Mouse (Mus musculus) heart, embryonic 15.5 days (tissue): ENCODE data around the gene Ahcy. TPM values are rescaled to one million over a fixed set of nuclear protein-coding genes. Genes with fewer than 3 reads are reported as not detected.
"Not testable (repeated sequence)": the region's sequence is repeated elsewhere in the genome, so short reads cannot be mapped to it uniquely, and the experiment has no call there.

Experiments used
- ATAC-seq: fragments of 200-750 bp; cut with Nextera tagmentation; replicated peaks from 2 replicates; pipeline ENCODE4 v1.8.0; 2017; ENCODE audit warnings: low read depth, moderate TSS enrichment; ENCODE audit not compliant: insufficient number of reproducible peaks, insufficient read depth, low FRiP score
- H3K27ac ChIP-seq: fragments of 300-500 bp; sonication (generic); 2 replicates; pipeline ENCODE4 v1.5.1; 2015; ENCODE audit warnings: mild to moderate bottlenecking, inconsistent platforms
- H3K27me3 ChIP-seq: fragments of 300-500 bp; sonication (generic); 2 replicates; pipeline ENCODE4 v1.6.1; 2015; ENCODE audit warnings: inconsistent platforms
- H3K36me3 ChIP-seq: fragments of 300-500 bp; sonication (generic); 2 replicates; pipeline ENCODE4 v1.6.1; 2015; ENCODE audit warnings: mild to moderate bottlenecking, inconsistent platforms
- H3K4me1 ChIP-seq: fragments of 300-500 bp; sonication (generic); replicated peaks from 2 replicates; pipeline ENCODE4 v1.6.1; 2015; ENCODE audit warnings: inconsistent platforms
- H3K4me2 ChIP-seq: fragments of 300-500 bp; sonication (generic); 2 replicates; pipeline ENCODE4 v1.6.1; 2015; ENCODE audit warnings: inconsistent platforms, mild to moderate bottlenecking, moderate library complexity
- H3K4me3 ChIP-seq: fragments of 300-500 bp; sonication (generic); 2 replicates; pipeline ENCODE4 v1.5.1; 2015; ENCODE audit warnings: mild to moderate bottlenecking, inconsistent platforms
- H3K9ac ChIP-seq: fragments of 300-500 bp; sonication (generic); 2 replicates; pipeline ENCODE4 v1.6.1; 2015; ENCODE audit warnings: mild to moderate bottlenecking, inconsistent platforms
- H3K9me3 ChIP-seq: fragments of 300-500 bp; sonication (generic); replicated peaks from 2 replicates; pipeline ENCODE4 v1.6.1; 2016; ENCODE audit warnings: inconsistent platforms
- WGBS: fragments of 180-500 bp; shearing (Covaris S2); methylation state at CpG from one replicate; pipeline ENCODE4 v1.1.7; 2015; ENCODE audit warnings: mixed read lengths; 5-methylcytosine and 5-hydroxymethylcytosine counted together
- polyA plus RNA-seq: library from polyadenylated mRNA; unstranded; fragments of >200 nt; fragmentation: Nextera tagmentation; extraction: Ambion mirVana; gene quantifications from 2 replicates; pipeline ENCODE4 v1.2.1, GENCODE M21; 2015

The Ahcy gene
- polyA plus RNA-seq, 1 experiment from 2014 or later = 36.9 TPM

DNA sequence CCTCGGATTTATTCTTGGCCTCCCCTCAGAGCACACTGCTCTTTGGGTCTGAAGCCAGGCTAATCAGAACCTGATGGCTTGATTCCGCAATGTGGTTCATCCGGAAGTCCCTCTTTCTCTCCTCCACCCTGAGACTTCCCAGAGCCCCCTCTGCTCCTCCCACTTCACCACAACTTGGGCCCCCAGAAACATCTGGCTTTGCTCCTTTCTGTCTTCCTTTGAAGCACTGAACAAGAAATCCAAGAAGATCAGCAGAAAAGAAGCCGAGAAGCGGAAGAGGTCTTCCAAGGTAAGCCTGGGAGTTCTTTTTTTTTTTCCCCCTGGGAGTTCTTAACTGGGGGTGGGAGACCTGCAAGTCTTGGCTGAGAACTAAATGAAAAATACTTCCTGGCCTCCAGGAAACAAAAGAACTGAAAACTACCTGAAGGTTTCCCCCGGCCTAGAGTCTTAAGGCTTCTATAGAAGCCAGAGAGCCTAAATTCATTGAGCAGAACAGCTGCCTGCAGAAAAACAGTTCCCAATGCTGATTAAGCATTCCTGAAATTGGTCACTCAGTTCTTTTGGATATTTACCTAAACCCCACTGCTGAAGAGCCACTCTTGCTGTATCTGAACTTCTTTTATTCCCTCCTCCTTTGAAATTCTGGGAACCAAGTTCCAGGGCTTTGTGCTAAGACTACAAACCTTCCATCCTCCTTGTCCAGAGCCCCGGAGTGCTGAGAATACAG is 26.7 kb downstream of the Ahcy start:
- Histone ChIP-seq H3K27ac (no peak overlapping the region), H3K9ac (no peak overlapping the region)
- 51% methylated on average over 7 of the region's 7 CpGs for WGBS

DNA sequence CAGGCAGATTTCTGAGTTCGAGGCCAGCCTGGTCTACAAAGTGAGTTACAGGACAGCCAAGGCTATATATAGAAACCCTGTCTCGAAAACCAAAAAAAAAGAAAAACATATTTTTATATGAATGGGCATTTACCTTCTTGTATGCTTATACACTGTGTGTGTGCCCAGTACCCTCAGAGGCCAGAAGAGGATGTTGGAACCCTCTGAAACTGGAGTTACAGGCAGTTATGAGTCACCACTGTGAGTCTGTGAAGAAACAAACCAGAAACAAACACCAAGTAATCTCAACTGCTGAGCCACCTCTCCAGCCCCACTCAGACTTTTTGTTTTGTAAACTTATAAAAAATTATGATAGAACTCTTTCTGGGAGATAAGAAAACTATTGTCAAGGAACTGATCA is 27.5 kb downstream of the Ahcy start:
- H3K27me3 ChIP-seq = no peaks in the 10 kb centered on the region
- no peak overlapping the region for H3K9ac ChIP-seq
- ATAC-seq = no peak
- no peak overlapping the region for H3K4me2 ChIP-seq
- peaks cover 14% of the 10 kb centered on the region for H3K4me1 ChIP-seq
- WGBS = 75% methylated on average over 2 of the region's 2 CpGs
- H3K36me3 ChIP-seq = no peaks in the 10 kb centered on the region
- H3K4me3 ChIP-seq = no peak overlapping the region
- no peaks in the 10 kb centered on the region for H3K9me3 ChIP-seq
- H3K27ac ChIP-seq = no peak overlapping the region

More for the DNA sequence above, 26.7 kb downstream of the Ahcy start:
- H3K9me3 ChIP-seq = no peaks in the 10 kb centered on the region
- ATAC-seq = no peak
- no peaks in the 10 kb centered on the region for H3K27me3 ChIP-seq
- H3K4me3 ChIP-seq = no peak overlapping the region
- peaks cover 17% of the 10 kb centered on the region for H3K4me1 ChIP-seq
- peak overlapping the region; percentile 6; the same call in 1 of the 2 replicates for H3K4me2 ChIP-seq
- H3K36me3 ChIP-seq = no peaks in the 10 kb centered on the region

DNA sequence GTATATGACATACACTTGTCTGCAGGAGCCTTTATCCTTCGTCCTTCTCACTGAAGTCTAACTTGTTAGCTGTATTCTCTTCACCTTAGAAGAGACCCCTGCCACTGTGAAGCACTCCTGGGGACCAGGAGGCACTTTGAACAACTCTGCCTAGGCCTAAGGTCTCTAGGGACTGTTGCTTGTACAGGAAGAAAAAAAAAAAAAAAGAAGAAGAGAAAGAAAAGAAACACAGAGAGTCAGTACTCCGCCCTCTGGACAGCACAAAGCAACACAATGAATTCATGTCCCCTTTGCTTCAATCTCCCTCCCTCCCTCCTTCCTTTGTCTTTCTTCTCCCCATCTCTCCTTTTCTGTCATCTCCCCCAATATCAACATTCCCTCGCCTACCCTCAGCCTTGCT is 29.2 kb downstream of the Ahcy start:
- no peak for ATAC-seq
- Histone ChIP-seq H3K27me3 (no peaks in the 10 kb centered on the region), H3K36me3 (no peaks in the 10 kb centered on the region), H3K9me3 (no peaks in the 10 kb centered on the region), H3K4me2 (no peak overlapping the region), H3K9ac (no peak overlapping the region), H3K4me1 (peaks cover 2% of the 10 kb centered on the region), H3K4me3 (no peak overlapping the region), H3K27ac (no peak overlapping the region)
- WGBS = 67% methylated on average over 3 of the region's 3 CpGs

DNA sequence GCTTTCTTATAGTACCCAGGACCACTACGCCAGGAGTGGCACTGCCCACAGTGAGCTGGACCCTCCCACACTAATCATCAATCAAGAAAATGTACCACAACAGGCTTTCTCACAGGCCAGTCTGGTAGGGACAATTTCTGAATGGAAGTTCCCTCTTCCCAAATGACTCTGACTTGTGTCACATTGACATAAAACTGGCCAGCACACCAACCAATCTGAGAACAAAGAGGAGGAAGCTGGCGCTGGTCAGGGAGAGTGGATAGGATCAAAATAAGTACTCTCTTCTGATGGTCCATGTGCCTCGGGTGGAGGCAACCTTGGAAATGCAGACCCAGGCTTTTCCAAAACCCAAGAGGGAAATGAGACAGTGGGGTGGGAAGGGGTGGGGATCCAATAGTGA is 29.8 kb downstream of the Ahcy start:
- no peaks in the 10 kb centered on the region for H3K27me3 ChIP-seq
- H3K9ac ChIP-seq = no peak overlapping the region
- 68% methylated on average over 3 of the region's 3 CpGs for WGBS
- no peaks in the 10 kb centered on the region for H3K36me3 ChIP-seq
- no peak for ATAC-seq
- no peak overlapping the region for H3K4me2 ChIP-seq
- no peak overlapping the region for H3K27ac ChIP-seq
- H3K4me3 ChIP-seq = no peak overlapping the region
- H3K4me1 ChIP-seq = no peaks in the 10 kb centered on the region
- H3K9me3 ChIP-seq = no peaks in the 10 kb centered on the region

DNA sequence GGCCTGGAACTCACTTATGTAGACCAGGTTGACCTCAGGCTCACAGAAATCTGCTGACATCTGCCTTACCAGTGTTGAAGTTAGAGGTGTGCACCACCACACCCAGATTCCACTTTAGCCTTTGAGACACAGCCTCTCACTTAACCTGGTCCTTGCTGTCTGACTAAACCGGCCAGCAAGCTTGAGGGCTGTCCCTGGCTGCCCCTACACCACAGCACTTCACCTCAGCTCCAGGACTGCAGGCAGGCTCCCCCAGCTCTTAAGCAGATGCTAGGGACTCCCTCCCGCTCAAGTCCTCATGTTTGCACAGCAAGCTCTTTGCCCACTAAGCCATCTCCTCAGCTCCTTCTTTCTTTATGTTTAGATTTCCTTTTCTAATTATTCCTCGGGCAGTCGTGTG is 34.3 kb downstream of the Ahcy start:
- Histone ChIP-seq H3K27me3 (no peaks in the 10 kb centered on the region), H3K4me3 (no peak overlapping the region), H3K4me1 (no peaks in the 10 kb centered on the region), H3K27ac (no peak overlapping the region), H3K4me2 (no peak overlapping the region), H3K9me3 (no peaks in the 10 kb centered on the region), H3K9ac (no peak overlapping the region), H3K36me3 (no peaks in the 10 kb centered on the region)
- ATAC-seq = no peak
- WGBS = 74% methylated on average over 4 of the region's 4 CpGs

DNA sequence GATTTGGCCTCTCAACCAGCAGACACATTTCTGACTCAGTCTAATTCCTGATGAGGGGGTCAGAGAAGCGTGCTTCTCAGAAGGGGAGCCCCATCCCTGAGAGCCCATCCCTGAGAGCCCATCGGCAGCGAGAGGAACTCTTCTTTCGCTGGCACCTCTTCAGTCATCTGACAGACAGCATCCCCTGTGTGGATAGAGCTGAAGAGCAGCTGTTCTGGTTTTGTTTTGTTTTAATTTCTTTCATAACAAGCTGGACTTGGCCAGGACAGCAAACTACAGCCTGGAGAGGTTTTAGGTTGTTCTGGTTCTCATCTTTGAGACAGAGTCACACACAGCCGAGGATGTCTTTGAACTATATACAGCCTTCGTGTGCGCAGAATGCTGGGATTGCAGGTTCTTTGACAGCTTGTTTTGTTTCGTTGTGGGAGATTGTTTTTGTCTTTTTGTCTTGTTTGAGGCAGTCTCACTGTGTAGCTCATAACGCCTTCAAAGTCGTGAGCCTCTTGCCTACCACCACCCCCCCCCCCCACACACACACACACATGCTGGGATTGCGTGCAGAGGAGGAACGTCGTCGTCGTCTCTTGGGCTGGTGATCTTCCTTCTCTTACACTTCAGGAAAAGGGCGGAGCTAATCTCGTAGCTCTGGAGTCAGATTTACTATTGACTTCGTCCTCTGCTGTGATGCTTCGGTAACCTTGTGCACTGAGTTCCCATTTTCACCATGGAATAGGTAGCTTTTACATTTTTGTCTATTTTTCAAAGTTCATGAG is 41.2 kb downstream of the Ahcy start:
- H3K27me3 ChIP-seq = no peaks in the 10 kb centered on the region
- 39% methylated on average over 19 of the region's 19 CpGs for WGBS
- H3K4me3 ChIP-seq = no peak overlapping the region
- 0 out of 2 replicates have a peak, but pooled peaks cover 3% of the 10 kb centered on the region for H3K4me1 ChIP-seq
- no peak overlapping the region for H3K27ac ChIP-seq
- H3K9me3 ChIP-seq = no peaks in the 10 kb centered on the region
- H3K9ac ChIP-seq = no peak overlapping the region
- no peaks in the 10 kb centered on the region for H3K36me3 ChIP-seq
- H3K4me2 ChIP-seq = no peak overlapping the region
- no peak for ATAC-seq

DNA sequence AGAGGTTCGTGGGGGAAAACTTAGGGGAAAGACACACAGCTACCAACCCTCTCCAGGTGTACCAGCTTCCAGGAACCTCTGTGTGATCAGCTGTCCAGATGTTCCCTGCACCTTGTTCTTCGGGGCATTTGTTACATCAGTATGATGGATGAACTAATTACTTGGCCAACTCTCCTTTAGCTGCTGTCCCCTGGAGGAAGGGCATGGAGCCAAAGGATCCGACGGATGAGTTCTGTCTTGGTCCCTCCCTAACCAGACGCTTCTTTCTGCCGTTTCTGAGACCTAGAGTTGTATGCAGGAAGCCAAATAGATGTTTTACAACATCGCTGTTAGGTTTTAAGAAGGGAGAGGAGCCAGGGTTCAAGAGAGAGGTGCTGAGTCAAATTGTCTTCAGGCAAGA is 43.5 kb downstream of the Ahcy start:
- WGBS = 57% methylated on average over 7 of the region's 7 CpGs
- no peak for ATAC-seq
- H3K9me3 ChIP-seq = no peaks in the 10 kb centered on the region

DNA sequence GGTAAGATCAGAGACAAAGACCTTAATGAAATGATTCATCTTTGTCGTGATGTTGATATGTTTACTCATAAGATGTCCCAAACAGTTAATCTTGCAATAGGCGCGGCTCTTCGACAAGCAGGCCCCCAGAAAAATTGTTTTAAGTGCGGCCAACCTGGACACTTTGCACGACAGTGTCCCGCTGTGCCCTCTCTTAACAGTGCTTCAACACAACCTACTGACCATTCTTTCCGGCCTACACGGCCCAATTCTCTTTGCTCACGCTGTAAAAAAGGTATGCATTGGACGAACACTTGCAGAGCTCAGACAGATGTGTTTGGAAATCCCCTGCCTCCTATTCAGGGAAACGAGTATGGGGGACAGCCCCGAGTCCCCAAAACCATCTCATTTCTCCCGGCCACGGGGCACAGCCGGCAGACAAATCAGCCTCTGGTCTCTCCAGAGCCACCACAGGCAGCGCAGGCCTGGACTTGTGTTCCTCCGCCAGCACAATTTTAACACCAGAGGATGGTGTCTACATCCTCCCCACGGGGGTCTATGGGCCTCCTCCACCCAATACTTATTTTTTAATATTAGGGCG is 54.0 kb downstream of the Ahcy start:
- ATAC-seq, H3K4me3 ChIP-seq, H3K9me3 ChIP-seq, H3K4me2 ChIP-seq, H3K27ac ChIP-seq, H3K4me1 ChIP-seq, H3K36me3 ChIP-seq, H3K9ac ChIP-seq: not testable (repeated sequence)
- 46% methylated on average over 20 of the region's 20 CpGs for WGBS
- H3K27me3 ChIP-seq = peaks cover 12% of the 10 kb centered on the region

More for the DNA sequence above, 43.5 kb downstream of the Ahcy start:
- Histone ChIP-seq H3K4me3 (no peak overlapping the region), H3K27ac (no peak overlapping the region), H3K4me1 (0 out of 2 replicates have a peak, but pooled peaks cover 3% of the 10 kb centered on the region), H3K36me3 (no peaks in the 10 kb centered on the region), H3K9ac (no peak overlapping the region), H3K27me3 (no peaks in the 10 kb centered on the region), H3K4me2 (no peak overlapping the region)

DNA sequence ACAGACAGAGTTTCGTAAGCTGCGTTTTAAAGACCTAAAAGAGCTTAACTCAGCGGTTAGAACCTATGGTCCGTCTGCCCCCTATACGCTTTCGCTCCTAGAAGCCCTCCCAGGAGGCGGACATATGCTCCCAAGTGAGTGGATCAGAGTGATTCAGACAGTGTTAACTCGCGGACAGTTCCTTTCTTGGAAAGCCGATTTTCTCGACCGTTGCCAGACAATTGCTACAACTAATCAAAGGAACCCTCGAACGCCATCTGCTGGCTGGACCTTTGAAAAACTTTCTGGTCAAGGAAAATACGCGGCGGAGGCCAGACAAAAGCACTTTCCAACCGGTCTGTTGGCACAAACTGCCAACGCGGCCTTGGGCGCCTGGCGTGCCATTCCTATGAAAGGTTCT is 54.6 kb downstream of the Ahcy start:
- Histone ChIP-seq H3K4me1 (peaks cover 2% of the 10 kb centered on the region), H3K4me2 (peak overlapping the region; percentile 87), H3K9me3 (no peaks in the 10 kb centered on the region), H3K27ac (peak overlapping the region; percentile 59), H3K27me3 (peaks cover 12% of the 10 kb centered on the region), H3K9ac (peak overlapping the region; percentile 57), H3K36me3 (no peaks in the 10 kb centered on the region), H3K4me3 (peak overlapping the region; percentile 55)
- ATAC-seq = peak; percentile 77; the same call in 1 of the 2 replicates
- under 1% methylated on average over 22 of the region's 22 CpGs for WGBS

DNA sequence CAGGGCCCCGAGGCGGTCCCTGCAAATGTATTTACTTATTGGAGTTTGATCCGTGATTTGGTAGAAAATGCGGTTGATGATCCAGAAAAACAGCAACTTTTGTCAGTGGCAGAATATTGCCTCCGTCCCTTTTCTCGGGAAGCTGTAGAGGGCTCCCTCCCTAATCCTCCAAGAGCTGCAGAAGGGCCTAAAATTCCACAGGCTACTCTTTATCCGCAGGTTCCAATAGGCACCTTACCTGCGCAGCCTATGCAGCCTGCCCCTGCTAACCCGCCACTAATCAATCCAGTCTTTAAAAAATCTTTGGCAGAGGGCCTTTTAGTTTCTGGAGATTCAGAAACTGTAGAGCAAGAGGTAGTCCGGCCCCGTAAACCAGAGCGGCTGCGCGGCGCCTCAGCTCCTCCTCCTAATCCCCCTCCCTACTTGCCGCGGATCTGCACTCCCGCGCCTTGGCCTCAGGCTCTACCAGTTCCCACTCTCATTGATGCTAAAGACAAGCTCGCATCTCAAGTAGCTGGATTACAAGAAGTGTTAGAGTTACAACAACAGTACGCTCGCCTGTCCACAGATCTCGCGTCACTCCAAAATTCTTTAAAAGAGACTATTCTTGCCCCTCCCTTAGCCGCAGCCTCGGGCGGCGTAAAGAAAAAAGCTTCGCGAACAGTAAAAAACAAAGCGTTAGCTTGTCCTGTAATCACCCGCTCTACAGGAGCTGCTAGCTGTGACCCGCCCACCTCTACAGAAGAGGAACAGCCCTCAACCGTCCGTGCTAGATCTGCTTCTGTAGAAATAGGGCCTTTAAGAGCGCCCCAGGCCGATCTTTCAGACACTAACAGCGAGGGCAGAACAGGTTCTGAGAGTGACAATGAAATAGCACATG is 55.3 kb downstream of the Ahcy start:
- peaks cover 2% of the 10 kb centered on the region for H3K4me1 ChIP-seq
- H3K4me2 ChIP-seq = peak overlapping the region; percentile 87
- under 1% methylated on average over 38 of the region's 38 CpGs for WGBS
- H3K36me3 ChIP-seq = no peaks in the 10 kb centered on the region
- no peaks in the 10 kb centered on the region for H3K9me3 ChIP-seq
- peak overlapping the region; percentile 55 for H3K4me3 ChIP-seq
- H3K9ac ChIP-seq = peak overlapping the region; percentile 57
- peaks cover 13% of the 10 kb centered on the region for H3K27me3 ChIP-seq
- peak overlapping the region; percentile 59 for H3K27ac ChIP-seq
- peak; percentile 88 for ATAC-seq
